Mouse (Mus musculus) megakaryocyte, embryonic 14.5 days (primary cell): Measurements from ENCODE around the gene Slc12a4. TPM values are rescaled to one million over a fixed set of nuclear protein-coding genes. Genes with fewer than 3 reads are reported as not detected.
"Not testable (repeated sequence)": the region's sequence is repeated elsewhere in the genome, so short reads cannot be mapped to it uniquely, and the experiment has no call there.

ENCODE experiments used
- H3K27me3 ChIP-seq: replicated peaks from 2 replicates; pipeline ENCODE3; 2012; ENCODE audit warnings: inconsistent platforms
- H3K36me3 ChIP-seq: replicated peaks from 2 replicates; pipeline ENCODE3; 2012; ENCODE audit warnings: low read length, inconsistent platforms, mixed read lengths
- H3K4me1 ChIP-seq: 2 replicates; pipeline ENCODE4 v1.6.1; 2012; ENCODE audit warnings: inconsistent platforms
- H3K4me3 ChIP-seq: replicated peaks from 2 replicates; pipeline ENCODE3; 2012; ENCODE audit warnings: moderate library complexity, mild to moderate bottlenecking, inconsistent platforms
- H3K9me3 ChIP-seq: 2 replicates; pipeline ENCODE4 v1.6.1; 2012; ENCODE audit warnings: inconsistent platforms
- FLI1 ChIP-seq: IDR thresholded peaks from 2 replicates; pipeline ENCODE4 v1.6.1; 2012; ENCODE audit warnings: low read length, inconsistent platforms, mixed read lengths
- GATA1 ChIP-seq: IDR thresholded peaks from 3 replicates; pipeline ENCODE4 v1.6.1; 2012; ENCODE audit warnings: mixed read lengths, low read length, inconsistent platforms, borderline replicate concordance
- polyA plus RNA-seq: library from polyadenylated mRNA; stranded (reverse); fragments of >175 nt; gene quantifications from 2 replicates; pipeline ENCODE4 v1.2.3, GENCODE M21; 2012; ENCODE audit warnings: low replicate concordance; ENCODE audit not compliant: insufficient read depth

Slc12a4 gene
- polyA plus RNA-seq, 1 experiment = 6.7 TPM

- TF ChIP-seq FLI1 (no peak), GATA1 (no peak)
Observed at GRCm38 (mm10) chr8:105998971-105999370, 33.1 kb upstream of the Slc12a4 start.

GRCm38 (mm10) chr8:105996359-105996758 is 30.5 kb upstream of the Slc12a4 start:
- Histone ChIP-seq H3K36me3 (no peaks in the 10 kb centered on the region), H3K9me3 (no peaks in the 10 kb centered on the region), H3K4me3 (peak overlapping the region; percentile 46), H3K27me3 (peaks cover 7% of the 10 kb centered on the region), H3K4me1 (peaks cover 38% of the 10 kb centered on the region)
- TF ChIP-seq FLI1 (no peak), GATA1 (no peak)

More at GRCm38 (mm10) chr8:105998971-105999370, 33.1 kb upstream of the Slc12a4 start:
- Histone ChIP-seq H3K9me3 (no peaks in the 10 kb centered on the region), H3K4me1 (peaks cover 29% of the 10 kb centered on the region), H3K27me3 (peaks cover 7% of the 10 kb centered on the region), H3K36me3 (no peaks in the 10 kb centered on the region), H3K4me3 (no peak overlapping the region)

GRCm38 (mm10) chr8:105993226-105993625 is 27.3 kb upstream of the Slc12a4 start:
- Histone ChIP-seq H3K27me3 (peaks cover 23% of the 10 kb centered on the region), H3K4me1 (peaks cover 47% of the 10 kb centered on the region), H3K9me3 (no peaks in the 10 kb centered on the region), H3K4me3 (no peak overlapping the region), H3K36me3 (no peaks in the 10 kb centered on the region)
- TF ChIP-seq FLI1 (no peak), GATA1 (no peak)

GRCm38 (mm10) chr8:105992499-105992898 is 26.6 kb upstream of the Slc12a4 start:
- no peak for TF ChIP-seq FLI1
- no peak for TF ChIP-seq GATA1
- H3K4me3 ChIP-seq = no peak overlapping the region
- H3K9me3 ChIP-seq = no peaks in the 10 kb centered on the region
- no peaks in the 10 kb centered on the region for H3K36me3 ChIP-seq
- H3K27me3 ChIP-seq = peaks cover 27% of the 10 kb centered on the region
- peaks cover 44% of the 10 kb centered on the region for H3K4me1 ChIP-seq

GRCm38 (mm10) chr8:105991546-105991945 is 25.6 kb upstream of the Slc12a4 start:
- Histone ChIP-seq H3K4me3 (peak overlapping the region; percentile 86), H3K9me3 (no peaks in the 10 kb centered on the region), H3K27me3 (peaks cover 32% of the 10 kb centered on the region), H3K4me1 (peaks cover 34% of the 10 kb centered on the region), H3K36me3 (no peaks in the 10 kb centered on the region)
- TF ChIP-seq FLI1 (no peak), GATA1 (no peak)

- TF ChIP-seq GATA1 = no peak
- TF ChIP-seq FLI1 = no peak
- H3K4me1 ChIP-seq = peaks cover 28% of the 10 kb centered on the region
- H3K36me3 ChIP-seq = no peaks in the 10 kb centered on the region
- H3K9me3 ChIP-seq = no peaks in the 10 kb centered on the region
- peak within 1 kb of the TSS; percentile 86 for H3K4me3 ChIP-seq
- H3K27me3 ChIP-seq = peaks cover 35% of the 10 kb centered on the region
Observed at GRCm38 (mm10) chr8:105990856-105991387, 25.0 kb upstream of the Slc12a4 start, which contains the start of gene Dus2. Gene Dus2, plus strand, starts transcription at chr8:105991337.

- TF ChIP-seq GATA1 (no peak), FLI1 (no peak)
- H3K27me3 ChIP-seq = peaks cover 36% of the 10 kb centered on the region
- no peaks in the 10 kb centered on the region for H3K36me3 ChIP-seq
- no peaks in the 10 kb centered on the region for H3K9me3 ChIP-seq
- no peak overlapping the region for H3K4me3 ChIP-seq
- peaks cover 32% of the 10 kb centered on the region for H3K4me1 ChIP-seq
Observed at GRCm38 (mm10) chr8:105988546-105988945, 22.6 kb upstream of the Slc12a4 start.

- not testable (repeated sequence) for H3K4me3 ChIP-seq, H3K9me3 ChIP-seq, H3K36me3 ChIP-seq
- Histone ChIP-seq H3K4me1 (peaks cover 17% of the 10 kb centered on the region), H3K27me3 (peaks cover 26% of the 10 kb centered on the region)
Observed at GRCm38 (mm10) chr8:105983406-105983805, 17.5 kb upstream of the Slc12a4 start.

- TF ChIP-seq GATA1 (no peak), FLI1 (no peak)
- Histone ChIP-seq H3K4me1 (peaks cover 24% of the 10 kb centered on the region), H3K27me3 (peaks cover 15% of the 10 kb centered on the region), H3K36me3 (no peaks in the 10 kb centered on the region), H3K4me3 (no peak overlapping the region), H3K9me3 (0 out of 2 replicates have a peak, but pooled peaks cover 5% of the 10 kb centered on the region)
Observed at GRCm38 (mm10) chr8:105981146-105981545, 15.2 kb upstream of the Slc12a4 start.

- TF ChIP-seq FLI1 = no peak
- TF ChIP-seq GATA1 = no peak
Observed at GRCm38 (mm10) chr8:105979325-105979724, 13.4 kb upstream of the Slc12a4 start, which contains the start of gene Dpep3. Gene Dpep3, minus strand, starts transcription at chr8:105979429.

More at GRCm38 (mm10) chr8:105979325-105979724, 13.4 kb upstream of the Slc12a4 start, which contains the start of gene Dpep3:
- H3K27me3 ChIP-seq = peaks cover 12% of the 10 kb centered on the region
- peaks cover 24% of the 10 kb centered on the region for H3K4me1 ChIP-seq
- peak within 1 kb of the TSS; percentile 38 for H3K4me3 ChIP-seq
- H3K9me3 ChIP-seq = 0 out of 2 replicates have a peak, but pooled peaks cover 5% of the 10 kb centered on the region
- no peaks in the 10 kb centered on the region for H3K36me3 ChIP-seq
